Mouse (Mus musculus) CD4-positive, CD25-positive, alpha-beta regulatory T cell, adult 4 months (primary cell): ENCODE results near the gene Txnrd3. TPM values are rescaled to one million over a fixed set of nuclear protein-coding genes. Genes with fewer than 3 reads are reported as not detected.

Experiments
- ATAC-seq: one replicate; pipeline ENCODE4 v1.8.0; 2017
- polyA plus RNA-seq, 2 experiments: library from polyadenylated mRNA; unstranded; fragments of 100-300 nt; shearing (Covaris generic); gene quantifications; one replicate each; pipeline ENCODE4 v1.2.1; 2017

The Txnrd3 gene
- under 1 TPM; 0.30 to 0.48 TPM for polyA plus RNA-seq

- peak; percentile 83 for ATAC-seq
Observed at GRCm38 (mm10) chr6:89643798-89644270, at the start of gene Txnrd3. Txnrd3 (plus strand) TSS chr6:89643988.

DNA sequence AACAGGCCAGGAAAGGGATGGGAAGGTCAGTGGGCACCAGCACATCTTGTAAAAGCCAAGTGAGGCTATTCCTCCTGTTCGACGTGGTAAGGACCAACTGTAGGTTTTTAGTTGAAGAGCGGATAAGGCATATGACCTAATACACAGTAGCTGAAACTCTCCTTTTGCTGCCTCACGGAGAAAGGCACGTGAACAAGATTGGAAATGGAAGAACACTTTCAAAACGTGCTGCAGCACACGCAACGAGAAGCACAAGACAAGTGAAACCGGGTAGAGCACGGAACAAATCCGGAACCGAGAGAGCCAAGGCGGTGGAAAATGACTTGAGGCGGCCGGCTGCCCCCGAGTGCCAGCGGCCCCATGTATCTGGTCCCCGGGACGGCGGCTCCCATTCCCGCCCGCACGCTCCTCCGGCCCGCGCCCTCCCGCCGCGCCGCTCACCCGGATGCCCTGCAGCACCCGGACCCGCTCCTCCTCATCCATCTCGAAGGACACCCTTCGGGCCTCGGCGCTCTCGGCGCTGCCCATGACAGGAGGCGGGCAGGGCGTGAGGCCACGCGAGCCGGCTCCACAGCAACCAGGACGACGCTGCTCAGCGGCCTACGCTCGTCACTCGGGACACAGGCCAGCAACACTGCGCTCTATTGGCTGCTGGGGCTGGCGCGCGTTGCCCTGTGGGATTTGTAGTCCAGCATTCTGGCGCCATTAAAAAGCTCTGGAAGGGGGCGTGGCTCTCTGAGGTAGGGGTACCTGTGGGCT lies 48.6 kb upstream of the Txnrd3 start, which contains the start of gene Chchd6:
Gene Chchd6 (minus strand): TSS at position 635 of the 759 bp plus-strand sequence.
- ATAC-seq = peak; percentile 99

DNA sequence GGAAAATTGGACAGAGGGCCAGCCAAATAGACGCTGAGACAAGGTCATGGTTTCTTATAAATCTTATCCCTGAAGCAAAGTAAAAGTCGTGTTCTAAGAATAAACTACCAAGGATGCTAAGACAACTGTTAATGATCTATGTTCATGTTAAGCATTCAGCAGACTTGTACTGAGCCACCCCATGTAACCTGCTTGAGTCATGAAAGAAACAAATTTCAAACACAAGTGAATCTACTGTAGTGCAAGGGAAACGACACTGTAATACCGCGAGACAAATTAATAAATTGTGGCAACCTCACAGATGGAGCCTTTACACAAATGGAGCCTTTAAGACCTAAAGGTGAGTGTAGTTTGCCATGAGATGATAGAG lies 48.0 kb upstream of the Txnrd3 start:
- ATAC-seq = no peak

- ATAC-seq = no peak
Observed at GRCm38 (mm10) chr6:89596510-89596909, 47.3 kb upstream of the Txnrd3 start.

- ATAC-seq = no peak
Observed at GRCm38 (mm10) chr6:89606096-89606495, 37.7 kb upstream of the Txnrd3 start.

DNA sequence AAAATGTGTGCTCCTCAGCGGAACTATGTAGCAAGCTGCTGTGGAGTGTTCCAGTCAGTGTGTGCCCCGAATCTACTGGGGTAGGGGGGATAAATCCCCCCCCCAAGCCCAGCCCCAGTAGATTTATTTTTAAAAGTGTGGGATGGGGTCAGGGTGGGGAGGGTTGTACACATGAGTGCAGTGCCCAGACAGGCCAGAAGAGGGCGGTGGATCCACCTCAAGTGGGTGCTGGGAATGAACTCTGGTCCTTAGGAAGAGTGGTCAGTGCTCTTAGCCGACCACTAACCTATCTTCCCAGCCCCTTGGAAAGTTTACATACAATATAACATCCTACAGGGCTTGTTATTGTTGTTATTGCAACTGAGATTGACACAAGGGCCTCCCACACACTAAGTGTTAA lies 35.8 kb upstream of the Txnrd3 start:
- no peak for ATAC-seq

GRCm38 (mm10) chr6:89613336-89614106 lies 30.3 kb upstream of the Txnrd3 start:
- ATAC-seq = no peak

- no peak for ATAC-seq
Observed at GRCm38 (mm10) chr6:89614107-89614471, 29.7 kb upstream of the Txnrd3 start.

GRCm38 (mm10) chr6:89614596-89615372 lies 29.0 kb upstream of the Txnrd3 start:
- ATAC-seq = no peak

DNA sequence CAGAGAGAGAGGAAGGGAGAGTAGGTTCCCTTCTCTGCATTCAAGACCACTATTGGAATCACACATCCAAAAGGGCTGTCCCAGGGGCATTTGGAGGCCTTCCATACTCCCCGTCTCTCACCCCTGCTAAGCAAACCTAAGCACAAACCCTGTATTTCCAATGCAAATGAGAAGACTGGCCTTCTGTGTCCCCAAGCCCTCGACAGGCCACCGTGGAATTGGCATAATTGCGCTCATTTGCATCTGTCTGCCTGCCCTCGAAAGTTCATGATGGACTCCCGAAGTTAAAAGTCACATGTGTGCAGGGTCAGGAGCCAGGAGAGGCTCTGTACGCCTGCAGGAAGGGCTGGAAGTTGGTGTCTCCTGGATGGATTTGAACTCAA lies 28.4 kb upstream of the Txnrd3 start:
- no peak for ATAC-seq

- no peak for ATAC-seq
Observed at GRCm38 (mm10) chr6:89622647-89623046, 21.1 kb upstream of the Txnrd3 start.

DNA sequence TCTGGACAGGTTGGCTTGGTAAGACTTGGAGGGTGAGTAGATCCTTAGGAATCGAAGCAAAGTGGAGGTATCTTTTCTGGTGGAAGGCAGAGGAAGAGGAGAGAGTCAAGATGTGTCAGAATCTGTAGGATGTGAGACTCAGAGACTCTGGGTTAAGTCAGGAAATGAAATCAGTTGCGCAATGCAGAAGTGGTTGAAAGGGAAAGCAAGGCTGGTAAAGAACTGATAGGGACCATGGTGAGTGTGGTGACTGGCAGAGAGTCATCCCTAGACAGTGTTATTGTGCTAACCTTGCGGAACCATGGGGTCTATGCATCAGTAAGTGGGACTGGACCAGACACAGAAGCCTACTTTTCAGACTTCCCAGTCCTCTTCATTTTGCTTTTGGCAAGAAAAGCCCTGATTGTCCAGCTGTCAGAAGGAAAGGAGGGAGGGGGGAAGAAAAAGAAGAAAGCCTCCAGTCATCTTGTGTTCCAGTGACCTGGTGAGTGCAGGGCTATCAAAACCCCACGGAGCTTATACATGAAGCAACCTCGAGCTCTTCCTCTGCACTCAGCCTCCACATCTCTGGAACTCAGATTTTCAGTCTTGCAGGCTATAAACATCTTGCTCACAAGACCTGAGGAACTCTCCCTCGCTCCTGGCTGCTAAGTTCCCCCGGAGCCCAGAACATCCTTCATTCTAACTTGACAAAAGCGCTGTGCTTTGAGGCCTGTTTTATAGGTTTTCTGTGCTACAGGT lies 15.6 kb upstream of the Txnrd3 start:
- no peak for ATAC-seq

DNA sequence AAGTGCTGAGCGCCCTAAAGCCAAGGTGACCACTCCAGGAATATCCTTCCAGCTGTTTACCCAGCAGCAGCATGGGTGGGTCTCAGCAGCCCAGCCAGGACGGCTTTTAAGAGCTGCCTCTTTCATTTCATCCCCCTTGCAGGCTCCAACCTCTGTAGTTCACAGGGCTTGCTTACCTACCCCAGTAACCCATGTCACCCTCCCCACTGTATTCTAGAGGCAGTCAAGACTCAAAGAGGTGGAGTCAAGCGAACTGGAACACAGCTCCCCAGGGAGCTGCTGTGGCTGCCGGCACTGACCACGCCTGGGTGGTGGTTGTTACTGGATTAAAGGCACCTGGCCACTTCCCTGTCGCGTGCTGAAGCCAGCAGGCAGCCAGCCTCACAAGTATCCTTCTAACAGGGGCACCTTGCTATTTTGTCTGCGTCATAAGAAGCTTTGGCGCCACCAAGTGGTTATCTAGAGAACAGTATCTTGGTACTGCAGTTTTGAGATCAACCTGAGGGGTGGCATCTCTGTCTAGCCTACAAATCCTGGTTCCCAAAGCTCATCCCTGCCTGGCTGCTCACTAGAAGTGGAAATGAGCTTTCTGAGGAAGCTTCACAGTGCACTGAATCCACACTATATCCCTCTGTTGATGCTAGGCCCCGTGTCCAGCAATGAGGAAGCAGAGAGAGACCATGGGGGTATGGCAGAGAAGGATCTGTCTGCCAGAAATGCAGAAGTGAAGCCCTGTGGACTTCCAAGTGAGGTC lies 11.8 kb upstream of the Txnrd3 start:
- ATAC-seq = peak; percentile 99

GRCm38 (mm10) chr6:89633115-89633514 lies 10.7 kb upstream of the Txnrd3 start:
- no peak for ATAC-seq

DNA sequence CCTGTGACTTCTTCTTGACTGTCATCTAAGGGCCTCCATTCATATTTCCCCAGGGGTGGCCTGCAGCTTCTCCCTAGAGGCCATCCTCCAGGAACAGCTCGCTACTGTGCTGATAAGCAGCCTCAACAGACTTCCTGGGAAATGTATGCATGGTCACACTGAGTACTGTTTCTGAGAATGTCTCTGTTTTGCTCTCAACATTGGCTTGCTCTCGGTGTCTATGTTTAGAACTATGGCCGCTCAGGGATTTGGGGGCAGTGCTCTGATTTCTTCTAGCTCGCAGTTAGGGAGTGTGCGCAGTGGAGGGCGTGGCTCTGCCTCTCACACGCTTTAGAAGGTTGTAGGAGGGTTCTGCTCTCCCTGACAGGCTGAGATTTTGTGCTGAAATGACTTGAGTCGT lies 9.4 kb upstream of the Txnrd3 start:
- no peak for ATAC-seq

GRCm38 (mm10) chr6:89637977-89638376 lies 5.8 kb upstream of the Txnrd3 start:
- ATAC-seq = no peak

GRCm38 (mm10) chr6:89639025-89639424 lies 4.8 kb upstream of the Txnrd3 start:
- ATAC-seq = no peak

- ATAC-seq = peak; percentile 77
Observed at GRCm38 (mm10) chr6:89644271-89645075, 685 bp downstream of the Txnrd3 start.

DNA sequence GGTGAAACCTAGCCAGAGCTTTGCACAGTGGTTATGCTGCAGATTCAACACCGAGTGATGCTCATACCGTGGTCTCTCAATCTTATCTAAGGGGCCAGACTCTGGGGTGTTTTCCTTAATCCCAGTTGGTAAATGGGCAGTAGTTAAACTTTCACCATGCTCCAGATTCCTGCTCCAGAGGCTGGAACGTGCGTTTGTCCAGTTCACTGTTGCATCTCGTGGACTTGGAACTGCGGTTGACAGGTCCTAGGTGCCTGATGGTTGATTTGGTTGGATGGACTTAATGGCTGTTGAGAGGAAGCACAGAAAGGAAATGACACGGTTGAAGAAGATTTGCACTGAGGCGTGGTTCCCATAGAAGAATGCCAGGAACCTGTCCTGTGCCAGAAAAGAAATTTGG lies 6.1 kb downstream of the Txnrd3 start:
- no peak for ATAC-seq

- no peak for ATAC-seq
Observed at GRCm38 (mm10) chr6:89651770-89652169, 8.0 kb downstream of the Txnrd3 start.

GRCm38 (mm10) chr6:89655011-89655410 lies 11.2 kb downstream of the Txnrd3 start:
- ATAC-seq = no peak
